Mouse (Mus musculus) lung, embryonic 14.5 days (tissue): ENCODE data around the gene Atg4b. TPM values are rescaled to one million over a fixed set of nuclear protein-coding genes. Genes with fewer than 3 reads are reported as not detected.
"Not testable (repeated sequence)": the region's sequence is repeated elsewhere in the genome, so short reads cannot be mapped to it uniquely, and the experiment has no call there.

Experiments used
- ATAC-seq: fragments of 200-750 bp; cut with Nextera tagmentation; 2 replicates; pipeline ENCODE4 v1.8.0; 2017; ENCODE audit warnings: mild to moderate bottlenecking, moderate TSS enrichment, moderate library complexity; ENCODE audit not compliant: insufficient read depth
- DNase-seq: peaks from one replicate; pipeline ENCODE4 v3.0.0-alpha.2; 2015
- H3K27ac ChIP-seq: fragments of 300-500 bp; sonication (generic); 2 replicates; pipeline ENCODE4 v1.5.1; 2014; ENCODE audit warnings: low read depth, mild to moderate bottlenecking, moderate library complexity
- H3K27me3 ChIP-seq: fragments of 300-500 bp; sonication (generic); 2 replicates; pipeline ENCODE4 v1.6.1; 2014; ENCODE audit warnings: low read length, control low read depth; ENCODE audit not compliant: insufficient read depth
- H3K36me3 ChIP-seq: fragments of 300-500 bp; sonication (generic); 2 replicates; pipeline ENCODE4 v1.6.1; 2014; ENCODE audit warnings: control low read depth; ENCODE audit not compliant: insufficient read depth
- H3K4me1 ChIP-seq: fragments of 300-500 bp; sonication (generic); 2 replicates; pipeline ENCODE4 v1.6.1; 2014; ENCODE audit warnings: antibody characterized with exemption, control low read depth; ENCODE audit not compliant: insufficient read depth
- H3K4me2 ChIP-seq: fragments of 300-500 bp; sonication (generic); 2 replicates; pipeline ENCODE4 v1.6.1; 2014; ENCODE audit warnings: mild to moderate bottlenecking
- H3K4me3 ChIP-seq: fragments of 300-500 bp; sonication (generic); 2 replicates; pipeline ENCODE4 v1.5.1; 2014; ENCODE audit warnings: low read depth, low read length
- H3K9ac ChIP-seq: fragments of 300-500 bp; sonication (generic); 2 replicates; pipeline ENCODE4 v1.6.1; 2014
- H3K9me3 ChIP-seq: fragments of 300-500 bp; sonication (generic); 2 replicates; pipeline ENCODE4 v1.6.1; 2016; ENCODE audit warnings: low read depth, low read length, control low read depth
- CTCF ChIP-seq: IDR thresholded peaks from 2 replicates; pipeline ENCODE4 v1.5.1; 2016; ENCODE audit warnings: antibody characterized with exemption, low read depth
- WGBS: fragments of 180-500 bp; shearing (Covaris S2); extraction: QIAGEN DNeasy Blood & Tissue Kit; methylation state at CpG from one replicate; pipeline ENCODE4 v1.1.7; 2014; 5-methylcytosine and 5-hydroxymethylcytosine counted together
- polyA plus RNA-seq: library from polyadenylated mRNA; unstranded; fragments of >200 nt; fragmentation: Nextera tagmentation; extraction: Ambion mirVana; gene quantifications from 2 replicates; pipeline ENCODE4 v1.2.1, GENCODE M21; 2014

Atg4b gene
- polyA plus RNA-seq, 1 experiment from 2014 or later, result 94.0 TPM

- no peaks in the 10 kb centered on the region for H3K9me3 ChIP-seq
- peak; percentile 58 for DNase-seq
- 0 out of 2 replicates have a peak, but pooled peaks cover 3% of the 10 kb centered on the region for H3K4me1 ChIP-seq
- under 1% methylated on average over 13 of the region's 13 CpGs for WGBS
- no peak for TF ChIP-seq CTCF
- H3K36me3 ChIP-seq, result peaks cover 5% of the 10 kb centered on the region; the same call in 1 of the 2 replicates
- peak overlapping the region; percentile 86 for H3K27ac ChIP-seq
- H3K4me2 ChIP-seq, result peak overlapping the region; percentile 75
- peak overlapping the region; percentile 86 for H3K9ac ChIP-seq
- H3K4me3 ChIP-seq, result peak overlapping the region; percentile 96
- H3K27me3 ChIP-seq, result no peaks in the 10 kb centered on the region
- no peak for ATAC-seq
Measured at GRCm38 (mm10) chr1:93755291-93755610, 4.0 kb downstream of the Atg4b start.

DNA sequence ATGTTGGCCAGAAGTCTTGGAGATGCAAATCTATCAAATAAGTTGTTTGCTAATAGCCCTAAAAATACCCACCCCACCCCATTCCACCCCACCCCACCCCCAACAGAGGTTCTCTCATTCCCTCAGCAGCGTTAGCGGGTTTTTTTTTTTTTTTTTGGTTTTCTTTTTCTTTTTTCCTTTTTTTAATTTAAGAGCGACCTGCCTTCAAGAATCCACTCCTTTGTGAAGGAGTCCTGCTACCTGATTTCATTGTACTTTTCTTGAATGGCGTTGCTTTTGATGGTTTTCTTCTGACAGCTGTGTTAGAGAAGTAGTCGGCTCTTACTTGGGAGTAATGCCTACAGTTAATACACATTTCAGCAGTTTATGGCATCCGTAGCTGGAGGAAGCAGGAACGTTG lies 4.3 kb downstream of the Atg4b start:
- Histone ChIP-seq H3K4me1 (0 out of 2 replicates have a peak, but pooled peaks cover 3% of the 10 kb centered on the region), H3K27me3 (no peaks in the 10 kb centered on the region), H3K36me3 (peaks cover 1% of the 10 kb centered on the region; the same call in 1 of the 2 replicates), H3K9me3 (no peaks in the 10 kb centered on the region), H3K27ac (peak overlapping the region; percentile 86; the same call in 1 of the 2 replicates), H3K4me3 (peak overlapping the region; percentile 96), H3K4me2 (peak overlapping the region; percentile 75), H3K9ac (peak overlapping the region; percentile 86)
- TF ChIP-seq CTCF, result no peak
- no peak for DNase-seq
- no peak for ATAC-seq
- 22% methylated on average over 7 of the region's 7 CpGs for WGBS

DNA sequence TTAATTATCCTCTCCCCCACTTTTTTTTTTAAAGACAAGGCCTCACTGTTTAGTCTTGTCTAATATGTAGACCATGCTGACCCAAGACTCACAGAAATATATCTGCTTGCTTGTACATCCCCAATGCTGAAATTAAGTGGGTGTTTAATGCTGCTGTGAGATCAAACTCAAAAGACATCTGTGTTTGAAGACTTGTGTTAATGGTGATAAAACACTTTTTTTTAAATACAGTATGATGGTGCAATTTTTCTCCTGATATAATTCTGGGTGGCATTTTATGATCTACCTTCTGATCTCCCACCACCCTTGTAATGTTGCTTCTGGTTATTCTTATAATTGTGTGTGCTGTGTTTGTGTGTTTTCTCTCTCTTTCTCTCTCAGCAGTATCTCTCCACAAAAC lies 4.9 kb downstream of the Atg4b start:
- ATAC-seq, result no peak
- no peak for TF ChIP-seq CTCF
- H3K9ac ChIP-seq, result 0 out of 2 replicates have a peak overlapping the region, but pooled peaks have one; percentile 86

DNA sequence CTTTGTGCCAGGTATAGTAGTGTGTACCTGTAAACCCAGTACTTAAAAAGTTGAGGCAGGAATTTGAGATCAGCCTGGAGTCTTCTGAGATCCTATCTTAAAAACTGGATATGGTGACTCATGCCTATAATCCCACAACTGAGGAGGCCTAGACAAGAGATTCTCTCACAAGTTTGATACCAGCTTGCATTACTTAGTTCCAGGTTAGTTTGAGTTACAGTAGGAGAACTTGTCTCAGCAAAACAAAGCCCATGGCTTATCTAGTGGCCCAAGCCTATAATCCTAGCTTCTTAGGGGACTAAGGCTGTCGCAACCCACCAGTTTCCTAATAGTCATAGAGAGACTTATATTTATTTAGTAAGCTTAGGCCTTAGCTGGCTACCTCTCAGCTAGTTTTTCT lies 8.8 kb downstream of the Atg4b start:
- Histone ChIP-seq H3K36me3 (no peaks in the 10 kb centered on the region), H3K9ac (no peak overlapping the region), H3K4me3 (no peak overlapping the region), H3K27me3 (no peaks in the 10 kb centered on the region), H3K27ac (no peak overlapping the region), H3K9me3 (no peaks in the 10 kb centered on the region), H3K4me2 (no peak overlapping the region), H3K4me1 (no peaks in the 10 kb centered on the region)
- 84% methylated on average over 1 of the region's 1 CpGs for WGBS
- TF ChIP-seq CTCF, result no peak
- ATAC-seq (no peak), DNase-seq (no peak)

More for the DNA sequence above, 4.9 kb downstream of the Atg4b start:
- H3K27ac ChIP-seq, result no peak overlapping the region
- H3K4me3 ChIP-seq, result peak overlapping the region; percentile 96
- DNase-seq, result no peak
- peak overlapping the region; percentile 75 for H3K4me2 ChIP-seq
- H3K9me3 ChIP-seq, result no peaks in the 10 kb centered on the region
- no peaks in the 10 kb centered on the region for H3K36me3 ChIP-seq
- 0 out of 2 replicates have a peak, but pooled peaks cover 3% of the 10 kb centered on the region for H3K4me1 ChIP-seq
- no peaks in the 10 kb centered on the region for H3K27me3 ChIP-seq

GRCm38 (mm10) chr1:93763531-93763930 lies 12.2 kb downstream of the Atg4b start:
- H3K27me3 ChIP-seq, H3K9me3 ChIP-seq, H3K4me2 ChIP-seq, ATAC-seq, H3K4me3 ChIP-seq, H3K9ac ChIP-seq, H3K36me3 ChIP-seq, H3K4me1 ChIP-seq, DNase-seq, H3K27ac ChIP-seq: not testable (repeated sequence)
- 91% methylated on average over 3 of the region's 3 CpGs for WGBS

DNA sequence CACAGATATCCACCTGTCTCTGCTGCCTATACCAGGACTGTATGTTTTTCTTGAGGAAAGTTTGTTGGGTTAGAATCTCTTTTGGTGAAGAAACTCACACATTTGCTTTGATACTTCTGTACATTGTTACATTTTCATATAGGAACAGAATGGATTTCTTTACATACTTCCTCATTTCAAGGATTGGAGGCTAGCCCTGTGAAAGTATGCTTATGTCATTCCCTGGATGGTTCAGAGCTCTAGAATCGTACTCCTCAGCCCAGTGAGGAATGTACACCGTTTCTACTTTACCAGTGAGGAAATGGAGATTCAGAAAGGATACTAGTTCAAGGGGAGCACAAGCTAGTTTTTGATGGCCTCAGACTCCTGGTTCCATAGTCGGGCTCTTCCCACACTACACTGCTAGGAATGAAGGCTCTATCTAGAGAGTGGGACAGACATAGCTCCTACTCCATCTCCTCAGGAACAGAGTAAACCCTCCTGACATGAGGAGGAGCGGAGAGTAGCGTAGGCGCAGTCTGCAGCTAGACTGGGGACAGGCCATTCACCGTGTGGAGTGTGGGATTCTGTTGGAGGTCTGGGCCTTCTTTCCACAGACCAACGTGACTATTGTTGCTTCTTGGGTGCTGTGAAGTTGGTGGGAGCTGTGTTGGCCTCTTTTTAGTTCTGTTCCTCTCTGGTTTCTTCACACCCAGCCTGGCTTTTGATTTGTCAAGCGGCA lies 13.7 kb downstream of the Atg4b start:
- peaks cover 12% of the 10 kb centered on the region; the same call in 1 of the 2 replicates for H3K36me3 ChIP-seq
- WGBS, result 89% methylated on average over 9 of the region's 9 CpGs
- no peak overlapping the region for H3K9ac ChIP-seq

GRCm38 (mm10) chr1:93767600-93767999 lies 16.3 kb downstream of the Atg4b start:
- H3K4me2 ChIP-seq, result no peak overlapping the region
- H3K9me3 ChIP-seq, result no peaks in the 10 kb centered on the region
- ATAC-seq, result no peak
- DNase-seq, result no peak
- H3K9ac ChIP-seq, result no peak overlapping the region
- peaks cover 17% of the 10 kb centered on the region; the same call in 1 of the 2 replicates for H3K36me3 ChIP-seq
- no peaks in the 10 kb centered on the region for H3K4me1 ChIP-seq
- 94% methylated on average over 6 of the region's 6 CpGs for WGBS
- TF ChIP-seq CTCF, result no peak
- H3K4me3 ChIP-seq, result no peak overlapping the region
- H3K27me3 ChIP-seq, result no peaks in the 10 kb centered on the region
- H3K27ac ChIP-seq, result no peak overlapping the region

More for the DNA sequence above, 13.7 kb downstream of the Atg4b start:
- no peak for DNase-seq
- no peak overlapping the region for H3K27ac ChIP-seq
- H3K27me3 ChIP-seq, result no peaks in the 10 kb centered on the region
- TF ChIP-seq CTCF, result no peak
- no peak for ATAC-seq
- no peak overlapping the region for H3K4me3 ChIP-seq
- H3K4me1 ChIP-seq, result no peaks in the 10 kb centered on the region
- no peaks in the 10 kb centered on the region for H3K9me3 ChIP-seq
- H3K4me2 ChIP-seq, result no peak overlapping the region
